Mouse (Mus musculus) heart, adult 2 months (tissue): ENCODE measurements around the gene Armc5. TPM values are rescaled to one million over a fixed set of nuclear protein-coding genes. Genes with fewer than 3 reads are reported as not detected.

Source experiments
- DNase-seq, 2 experiments: peaks; one replicate each; pipeline ENCODE4 v3.0.0; 2021
- H3K27ac ChIP-seq: fragments of 200-600 bp; 2 replicates; pipeline ENCODE4 v1.8.1; 2022
- H3K27me3 ChIP-seq: fragments of 200-500 bp; 2 replicates; pipeline ENCODE4 v1.6.1; 2012; ENCODE audit warnings: mild to moderate bottlenecking, low read length, inconsistent platforms, mixed read lengths; ENCODE audit not compliant: control insufficient read depth, insufficient read depth
- H3K36me3 ChIP-seq: fragments of 200-500 bp; 2 replicates; pipeline ENCODE4 v1.6.1; 2012; ENCODE audit warnings: low read length, inconsistent platforms; ENCODE audit not compliant: control insufficient read depth, insufficient read depth
- H3K4me1 ChIP-seq: fragments of 200-500 bp; 2 replicates; pipeline ENCODE4 v1.6.1; 2011; ENCODE audit warnings: low read length; ENCODE audit not compliant: control insufficient read depth, insufficient read depth
- H3K4me3 ChIP-seq: fragments of 200-600 bp; 2 replicates; pipeline ENCODE4 v1.8.1; 2022
- H3K79me2 ChIP-seq: fragments of 200-500 bp; replicated peaks from 2 replicates; pipeline ENCODE4 v1.6.1; 2012; ENCODE audit warnings: mild to moderate bottlenecking, inconsistent platforms, low read length, moderate library complexity, mixed read lengths; ENCODE audit not compliant: control insufficient read depth, insufficient read depth
- H3K9ac ChIP-seq: fragments of 200-500 bp; 2 replicates; pipeline ENCODE4 v1.6.1; 2012; ENCODE audit warnings: low read depth, mild to moderate bottlenecking, control low read depth, inconsistent platforms, low read length, mixed read lengths
- CTCF ChIP-seq: fragments of 200-600 bp; IDR thresholded peaks from 2 replicates; pipeline ENCODE4 v1.8.1; 2022; ENCODE audit warnings: antibody characterized with exemption, mild to moderate bottlenecking, moderate library complexity
- EP300 ChIP-seq: fragments of 200-500 bp; IDR thresholded peaks from 2 replicates; pipeline ENCODE4 v1.6.1; 2011; ENCODE audit warnings: low read depth, low read length, control low read depth; ENCODE audit not compliant: insufficient read depth
- POLR2A ChIP-seq: fragments of 200-500 bp; IDR thresholded peaks from 2 replicates; pipeline ENCODE4 v1.6.1; 2011; ENCODE audit warnings: mild to moderate bottlenecking, low read depth, low read length, control low read depth; ENCODE audit not compliant: insufficient read depth
- WGBS: fragments of 180-500 bp; shearing (Covaris S2); methylation state at CpG from one replicate; pipeline ENCODE4 v1.1.7; 2018; 5-methylcytosine and 5-hydroxymethylcytosine counted together
- intact Hi-C: fragments of 180-260 bp; cut with DNase I; formaldehyde crosslinking; loops from one replicate; pipeline ENCODE4 v1.15.1; 2025
- polyA plus RNA-seq: library from polyadenylated mRNA; depleted of rRNA; stranded (reverse); fragments of >200 nt; gene quantifications from 2 replicates; pipeline ENCODE4 v1.2.3, GENCODE M21; 2012
- total RNA-seq, 2 experiments: library from RNA; stranded (reverse); gene quantifications; 2 replicates each; pipeline ENCODE4 v1.2.3; 2021

Armc5 gene
- total and polyA plus RNA-seq, 3 experiments = 6.8 to 11.2 (median 7.1) TPM

- Histone ChIP-seq H3K9ac (no peak overlapping the region), H3K36me3 (no peaks in the 10 kb centered on the region; the same call in 1 of the 2 replicates), H3K27ac (no peak overlapping the region), H3K4me3 (no peak overlapping the region), H3K4me1 (peaks cover 5% of the 10 kb centered on the region), H3K79me2 (no peaks in the 10 kb centered on the region), H3K27me3 (no peaks in the 10 kb centered on the region)
- 54% methylated on average over 24 of the region's 24 CpGs for WGBS
- TF ChIP-seq POLR2A (no peak), EP300 (no peak), CTCF (no peak)
- no peak for DNase-seq
- intact Hi-C loops = no loop called here
Observed at GRCm38 (mm10) chr7:128252609-128253008, 15.5 kb downstream of the Armc5 start.

GRCm38 (mm10) chr7:128254978-128255377 lies 17.8 kb downstream of the Armc5 start:
- intact Hi-C loops = no loop called here
- Histone ChIP-seq H3K79me2 (no peaks in the 10 kb centered on the region), H3K4me3 (no peak overlapping the region), H3K9ac (no peak overlapping the region), H3K4me1 (peaks cover 3% of the 10 kb centered on the region), H3K27me3 (no peaks in the 10 kb centered on the region), H3K27ac (no peak overlapping the region), H3K36me3 (no peaks in the 10 kb centered on the region; the same call in 1 of the 2 replicates)
- TF ChIP-seq CTCF = no peak
- peak; percentile 37; the same call in 1 of the 2 replicates for TF ChIP-seq POLR2A
- no peak for TF ChIP-seq EP300
- WGBS = 56% methylated on average over 2 of the region's 2 CpGs
- no peak for DNase-seq

- Histone ChIP-seq H3K4me3 (no peak overlapping the region), H3K27me3 (no peaks in the 10 kb centered on the region), H3K9ac (no peak overlapping the region), H3K36me3 (no peaks in the 10 kb centered on the region; the same call in 1 of the 2 replicates), H3K79me2 (no peaks in the 10 kb centered on the region), H3K27ac (no peak overlapping the region), H3K4me1 (peaks cover 3% of the 10 kb centered on the region)
- DNase-seq = no peak
- intact Hi-C loops = no loop called here
- TF ChIP-seq CTCF = no peak
- no peak for TF ChIP-seq EP300
- TF ChIP-seq POLR2A = no peak
- 83% methylated on average over 5 of the region's 5 CpGs for WGBS
Observed at GRCm38 (mm10) chr7:128255757-128256156, 18.6 kb downstream of the Armc5 start.

- TF ChIP-seq CTCF (no peak), POLR2A (peak; percentile 51; the same call in 1 of the 2 replicates)
- H3K36me3 ChIP-seq = no peaks in the 10 kb centered on the region
- H3K4me3 ChIP-seq = no peak overlapping the region
- no peak overlapping the region for H3K27ac ChIP-seq
- no peaks in the 10 kb centered on the region for H3K27me3 ChIP-seq
- H3K9ac ChIP-seq = no peak overlapping the region
- intact Hi-C loops = no loop called here
- 14% methylated on average over 5 of the region's 5 CpGs for WGBS
- no peak for DNase-seq
- no peaks in the 10 kb centered on the region for H3K79me2 ChIP-seq
- peaks cover 3% of the 10 kb centered on the region for H3K4me1 ChIP-seq
Observed at GRCm38 (mm10) chr7:128256783-128257334, 19.7 kb downstream of the Armc5 start.

- intact Hi-C loops = no loop called here
- no peaks in the 10 kb centered on the region for H3K27me3 ChIP-seq
- TF ChIP-seq EP300 = no peak
- TF ChIP-seq CTCF = no peak
- no peak for TF ChIP-seq POLR2A
Observed at GRCm38 (mm10) chr7:128265411-128265810, 28.3 kb downstream of the Armc5 start, which contains the start of gene Slc5a2. Slc5a2 (plus strand) TSS chr7:128265657.

GRCm38 (mm10) chr7:128266056-128266455 lies 28.9 kb downstream of the Armc5 start:
- 68% methylated on average over 5 of the region's 5 CpGs for WGBS
- DNase-seq = no peak

More at GRCm38 (mm10) chr7:128265411-128265810, 28.3 kb downstream of the Armc5 start, which contains the start of gene Slc5a2:
- no peak within 1 kb of the TSS for H3K4me3 ChIP-seq
- no peaks in the 10 kb centered on the region for H3K4me1 ChIP-seq
- 84% methylated on average over 6 of the region's 6 CpGs for WGBS
- no peaks in the 10 kb centered on the region for H3K36me3 ChIP-seq
- DNase-seq = no peak
- no peak within 1 kb of the TSS for H3K27ac ChIP-seq
- H3K9ac ChIP-seq = no peak within 1 kb of the TSS
- H3K79me2 ChIP-seq = no peaks in the 10 kb centered on the region

More at GRCm38 (mm10) chr7:128266056-128266455, 28.9 kb downstream of the Armc5 start:
- TF ChIP-seq EP300 (no peak), POLR2A (no peak), CTCF (no peak)
- intact Hi-C loops = no loop called here
- Histone ChIP-seq H3K27ac (no peak overlapping the region), H3K9ac (no peak overlapping the region), H3K4me3 (no peak overlapping the region), H3K36me3 (no peaks in the 10 kb centered on the region), H3K27me3 (no peaks in the 10 kb centered on the region), H3K79me2 (no peaks in the 10 kb centered on the region), H3K4me1 (no peaks in the 10 kb centered on the region)
